Mouse (Mus musculus) thymus, postnatal 10 days (tissue): ENCODE measurements at regions not wholly inside any gene's neighbourhood (a gene's known extent, or its start where the extent isn't known, plus 50 kb on each side); places are given as distances from the start of the nearest gene placed in this dataset.

Experiments used
- DNase-seq, 2 experiments: peaks; one replicate each; pipeline ENCODE4 v3.0.0; 2021; ENCODE audit warnings: low spot score in 2 of 2

- DNase-seq = no peak
Measured at GRCm38 (mm10) chr2:12697209-12697608, 226.6 kb upstream of the Pter start.

- DNase-seq = no peak
Measured at GRCm38 (mm10) chr2:12699331-12699730, 224.5 kb upstream of the Pter start.

GRCm38 (mm10) chr2:12707514-12707913, 216.3 kb upstream of the Pter start:
- no peak for DNase-seq

GRCm38 (mm10) chr2:12709156-12709923, 214.5 kb upstream of the Pter start:
- peak in 1 of 2 experiments; percentile 34 for DNase-seq

GRCm38 (mm10) chr2:12709924-12710240, 214.0 kb upstream of the Pter start:
- DNase-seq = no peak

GRCm38 (mm10) chr2:12716124-12717012, 207.5 kb upstream of the Pter start:
- no peak for DNase-seq

GRCm38 (mm10) chr2:12729251-12729650, 194.6 kb upstream of the Pter start:
- DNase-seq = no peak

- DNase-seq = no peak
Measured at GRCm38 (mm10) chr2:12737140-12737539, 186.7 kb upstream of the Pter start.

- DNase-seq = no peak
Measured at GRCm38 (mm10) chr2:12746856-12747255, 177.0 kb upstream of the Pter start.

GRCm38 (mm10) chr2:12758816-12759215, 165.0 kb upstream of the Pter start:
- no peak for DNase-seq

GRCm38 (mm10) chr2:12759931-12760330, 163.9 kb upstream of the Pter start:
- no peak for DNase-seq

GRCm38 (mm10) chr2:12761461-12761860, 162.4 kb upstream of the Pter start:
- DNase-seq = no peak

GRCm38 (mm10) chr2:12764510-12764909, 159.3 kb upstream of the Pter start:
- DNase-seq = no peak

GRCm38 (mm10) chr2:12765336-12765735, 158.5 kb upstream of the Pter start:
- no peak for DNase-seq

GRCm38 (mm10) chr2:12776866-12777265, 147.0 kb upstream of the Pter start:
- no peak for DNase-seq

- no peak for DNase-seq
Measured at GRCm38 (mm10) chr2:12777696-12778095, 146.1 kb upstream of the Pter start.

GRCm38 (mm10) chr2:12792596-12792995, 131.2 kb upstream of the Pter start:
- no peak for DNase-seq

GRCm38 (mm10) chr2:12797615-12798169, 126.1 kb upstream of the Pter start:
- DNase-seq = no peak

- no peak for DNase-seq
Measured at GRCm38 (mm10) chr2:12799153-12799925, 124.5 kb upstream of the Pter start.

GRCm38 (mm10) chr2:12802667-12803066, 121.2 kb upstream of the Pter start:
- DNase-seq = no peak

- no peak for DNase-seq
Measured at GRCm38 (mm10) chr2:12805096-12805495, 118.7 kb upstream of the Pter start.

GRCm38 (mm10) chr2:12808466-12808865, 115.4 kb upstream of the Pter start:
- DNase-seq = no peak
